Mouse (Mus musculus) limb, embryonic 11.5 days (tissue): ENCODE measurements around the gene Klf15. TPM values are rescaled to one million over a fixed set of nuclear protein-coding genes. Genes with fewer than 3 reads are reported as not detected.

ENCODE experiments used
- ATAC-seq: fragments of 200-750 bp; cut with Nextera tagmentation; 2 replicates; pipeline ENCODE4 v1.8.0; 2017; ENCODE audit warnings: low read depth; ENCODE audit not compliant: insufficient number of reproducible peaks, low FRiP score, low TSS enrichment
- DNase-seq: peaks from one replicate; pipeline ENCODE4 v3.0.0-alpha.2; 2015; ENCODE audit warnings: low spot score
- H3K27ac ChIP-seq: fragments of 300-500 bp; sonication (generic); replicated peaks from 2 replicates; pipeline ENCODE4 v1.5.1; 2014; ENCODE audit warnings: low read depth, mild to moderate bottlenecking, low read length
- H3K27me3 ChIP-seq: fragments of 300-500 bp; sonication (generic); 2 replicates; pipeline ENCODE4 v1.6.1; 2014; ENCODE audit warnings: mild to moderate bottlenecking, low read length, mixed read lengths; ENCODE audit not compliant: control insufficient read depth, insufficient read depth
- H3K36me3 ChIP-seq: fragments of 300-500 bp; sonication (generic); 2 replicates; pipeline ENCODE4 v1.6.1; 2014; ENCODE audit warnings: mild to moderate bottlenecking, low read length, moderate library complexity, mixed read lengths; ENCODE audit not compliant: control insufficient read depth, insufficient read depth
- H3K4me1 ChIP-seq: fragments of 300-500 bp; sonication (generic); 2 replicates; pipeline ENCODE4 v1.6.1; 2014; ENCODE audit warnings: low read length, mixed read lengths; ENCODE audit not compliant: control insufficient read depth, insufficient read depth
- H3K4me2 ChIP-seq: fragments of 300-500 bp; sonication (generic); 2 replicates; pipeline ENCODE4 v1.6.1; 2014; ENCODE audit warnings: low read depth, mild to moderate bottlenecking, moderate library complexity; ENCODE audit not compliant: severe bottlenecking
- H3K4me3 ChIP-seq: fragments of 300-500 bp; sonication (generic); 2 replicates; pipeline ENCODE4 v1.5.1; 2014; ENCODE audit warnings: low read depth, low read length
- H3K9ac ChIP-seq: fragments of 300-500 bp; sonication (generic); 2 replicates; pipeline ENCODE4 v1.6.1; 2014; ENCODE audit warnings: mild to moderate bottlenecking, low read length
- H3K9me3 ChIP-seq: fragments of 300-500 bp; sonication (generic); 2 replicates; pipeline ENCODE4 v1.6.1; 2016; ENCODE audit warnings: low read length; ENCODE audit not compliant: control insufficient read depth
- WGBS: fragments of 180-500 bp; shearing (Covaris S2); extraction: QIAGEN DNeasy Blood & Tissue Kit; methylation state at CpG from one replicate; pipeline ENCODE4 v1.1.7; 2014; 5-methylcytosine and 5-hydroxymethylcytosine counted together
- polyA plus RNA-seq: library from polyadenylated mRNA; unstranded; fragments of >200 nt; fragmentation: Nextera tagmentation; extraction: Ambion mirVana; gene quantifications from 2 replicates; pipeline ENCODE4 v1.2.1, GENCODE M21; 2014

The Klf15 gene
- polyA plus RNA-seq, 1 experiment from 2014 or later = 3.6 TPM

DNA sequence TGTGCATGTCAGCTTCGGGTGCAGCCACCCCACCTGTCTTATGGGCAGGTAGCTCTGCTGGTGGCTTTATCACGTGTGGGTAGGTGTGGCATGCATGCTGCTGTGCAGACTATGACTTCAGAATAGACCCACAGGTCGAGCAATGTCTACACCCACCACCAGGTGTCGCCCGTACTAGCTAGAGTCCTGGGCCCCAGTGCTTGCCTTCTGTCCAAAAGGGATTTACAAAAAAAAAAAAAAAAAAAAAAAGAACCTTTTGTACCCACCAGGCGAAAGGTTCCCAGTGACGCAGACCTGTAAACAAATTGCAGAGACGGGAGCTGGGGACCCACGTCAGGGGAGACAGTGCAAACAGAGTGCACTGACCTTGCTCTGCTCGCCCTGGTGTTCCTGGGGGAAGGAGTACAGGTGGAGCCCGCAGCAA is 27.2 kb upstream of the Klf15 start:
- Histone ChIP-seq H3K9me3 (no peaks in the 10 kb centered on the region), H3K4me1 (no peaks in the 10 kb centered on the region), H3K9ac (no peak overlapping the region), H3K27ac (no peak overlapping the region), H3K4me3 (no peak overlapping the region), H3K4me2 (no peak overlapping the region), H3K27me3 (no peaks in the 10 kb centered on the region), H3K36me3 (no peaks in the 10 kb centered on the region)
- DNase-seq (peak; percentile 87), ATAC-seq (peak; percentile 47; the same call in 1 of the 2 replicates)
- 22% methylated on average over 11 of the region's 11 CpGs for WGBS

DNA sequence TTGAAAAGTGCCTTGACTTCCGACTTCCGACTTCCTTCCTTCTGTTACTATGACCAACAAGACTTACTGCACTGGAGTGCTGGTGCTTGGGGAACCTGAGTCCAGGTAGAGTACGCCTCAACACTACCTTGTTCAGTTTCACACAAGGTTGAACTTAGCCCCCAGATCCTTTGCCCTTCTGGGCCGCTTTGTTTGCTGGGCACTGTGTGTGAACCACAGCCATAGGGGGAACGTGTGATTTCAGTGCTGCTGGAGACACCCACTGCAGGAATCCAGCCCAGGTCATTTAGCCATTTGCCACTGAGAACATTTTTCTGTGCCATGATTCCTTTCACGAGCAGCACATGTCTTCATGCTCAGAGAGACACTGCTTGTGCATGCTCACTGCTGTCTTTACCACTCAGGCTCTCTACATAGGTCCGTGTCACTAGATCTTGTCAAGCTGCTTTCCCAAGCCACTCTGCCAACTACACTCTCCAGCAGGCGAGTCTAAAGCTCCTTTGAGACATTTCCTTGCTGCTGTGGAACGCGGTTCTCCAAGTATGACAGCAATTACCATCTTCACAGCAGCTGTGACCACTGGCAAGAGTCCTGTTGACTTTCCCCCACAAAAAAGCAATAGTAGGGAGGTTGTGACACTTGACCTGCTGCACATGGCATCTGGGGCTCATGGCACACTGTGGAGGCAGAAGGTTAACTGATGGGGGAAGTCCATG is 26.0 kb upstream of the Klf15 start:
- 88% methylated on average over 10 of the region's 10 CpGs for WGBS
- no peaks in the 10 kb centered on the region for H3K36me3 ChIP-seq
- no peaks in the 10 kb centered on the region for H3K9me3 ChIP-seq
- no peak overlapping the region for H3K4me3 ChIP-seq
- H3K4me1 ChIP-seq = no peaks in the 10 kb centered on the region
- H3K27me3 ChIP-seq = no peaks in the 10 kb centered on the region
- H3K9ac ChIP-seq = no peak overlapping the region
- no peak for ATAC-seq
- H3K4me2 ChIP-seq = no peak overlapping the region
- no peak for DNase-seq
- H3K27ac ChIP-seq = no peak overlapping the region

DNA sequence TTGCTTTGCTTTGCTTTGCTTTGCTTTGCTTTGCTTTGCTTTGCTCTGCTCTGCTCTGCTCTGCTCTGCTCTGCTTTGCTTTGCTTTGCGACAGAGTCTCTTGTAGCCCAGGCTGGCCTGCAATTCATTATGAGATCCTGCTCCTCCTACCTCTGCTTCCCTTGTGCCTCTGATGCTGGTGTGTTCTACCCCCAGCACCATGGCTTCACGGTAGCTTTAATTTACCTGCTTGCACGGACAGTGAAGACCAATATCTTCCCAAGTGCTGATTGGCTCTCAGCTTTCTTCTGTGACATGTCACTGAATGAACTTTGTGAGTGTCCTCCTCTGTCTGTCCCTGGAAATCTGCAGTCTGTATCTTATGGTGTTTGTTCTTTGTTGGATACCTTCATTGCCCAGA is 25.3 kb upstream of the Klf15 start:
- H3K9ac ChIP-seq = no peak overlapping the region
- no peaks in the 10 kb centered on the region for H3K36me3 ChIP-seq
- H3K9me3 ChIP-seq = no peaks in the 10 kb centered on the region
- no peaks in the 10 kb centered on the region for H3K4me1 ChIP-seq
- DNase-seq (no peak), ATAC-seq (no peak)
- no peaks in the 10 kb centered on the region for H3K27me3 ChIP-seq
- H3K4me3 ChIP-seq = no peak overlapping the region
- no peak overlapping the region for H3K4me2 ChIP-seq
- 80% methylated on average over 3 of the region's 3 CpGs for WGBS
- no peak overlapping the region for H3K27ac ChIP-seq

DNA sequence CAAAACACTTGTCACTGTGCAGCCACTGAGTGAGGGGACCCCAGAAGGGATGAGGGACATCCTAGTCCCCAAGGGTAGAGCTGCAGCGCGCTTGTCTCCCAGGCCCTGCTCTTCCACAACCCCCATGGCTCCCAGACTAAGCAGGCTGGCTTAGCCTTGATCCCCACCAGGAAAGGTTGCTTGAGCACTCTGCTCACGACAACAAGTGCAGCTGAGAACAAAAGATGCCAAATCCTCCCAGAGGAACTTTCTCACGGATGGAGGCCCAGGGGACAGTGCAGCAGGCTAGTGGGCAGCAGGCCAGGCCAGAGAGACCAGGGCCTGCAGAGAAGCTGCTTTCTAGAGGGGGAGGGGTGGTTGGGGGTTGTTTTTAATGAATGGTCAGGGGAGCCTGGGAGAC is 15.5 kb upstream of the Klf15 start:
- H3K4me1 ChIP-seq = no peaks in the 10 kb centered on the region
- no peak overlapping the region for H3K4me2 ChIP-seq
- ATAC-seq = no peak
- no peak overlapping the region for H3K9ac ChIP-seq
- H3K36me3 ChIP-seq = no peaks in the 10 kb centered on the region
- H3K9me3 ChIP-seq = no peaks in the 10 kb centered on the region
- H3K4me3 ChIP-seq = no peak overlapping the region
- WGBS = 50% methylated on average over 4 of the region's 4 CpGs
- H3K27me3 ChIP-seq = no peaks in the 10 kb centered on the region
- H3K27ac ChIP-seq = no peak overlapping the region
- DNase-seq = no peak

DNA sequence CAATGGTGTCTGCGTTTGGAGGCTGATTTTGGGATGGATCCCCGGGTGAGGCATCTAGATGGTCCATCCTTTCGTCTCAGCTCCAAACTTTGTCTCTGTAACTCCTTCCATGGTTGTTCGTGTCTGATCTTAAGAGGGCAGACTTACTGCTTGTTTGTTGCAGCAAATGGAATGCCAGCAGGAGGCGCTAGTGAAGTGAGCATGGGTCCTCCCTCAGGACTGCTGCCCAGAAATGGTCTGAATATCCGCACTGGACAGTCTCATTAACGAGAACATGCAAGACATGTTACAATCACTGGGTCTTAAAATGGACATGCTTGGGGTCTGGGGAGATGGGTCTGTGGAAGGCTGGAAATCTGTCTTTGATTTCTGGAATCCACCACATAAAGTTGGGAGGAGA is 12.2 kb upstream of the Klf15 start:
- Histone ChIP-seq H3K4me1 (no peaks in the 10 kb centered on the region), H3K4me3 (no peak overlapping the region), H3K36me3 (no peaks in the 10 kb centered on the region), H3K9me3 (no peaks in the 10 kb centered on the region), H3K27ac (no peak overlapping the region), H3K9ac (no peak overlapping the region), H3K4me2 (no peak overlapping the region), H3K27me3 (no peaks in the 10 kb centered on the region)
- WGBS = 30% methylated on average over 7 of the region's 7 CpGs
- ATAC-seq (no peak), DNase-seq (peak; percentile 83)

DNA sequence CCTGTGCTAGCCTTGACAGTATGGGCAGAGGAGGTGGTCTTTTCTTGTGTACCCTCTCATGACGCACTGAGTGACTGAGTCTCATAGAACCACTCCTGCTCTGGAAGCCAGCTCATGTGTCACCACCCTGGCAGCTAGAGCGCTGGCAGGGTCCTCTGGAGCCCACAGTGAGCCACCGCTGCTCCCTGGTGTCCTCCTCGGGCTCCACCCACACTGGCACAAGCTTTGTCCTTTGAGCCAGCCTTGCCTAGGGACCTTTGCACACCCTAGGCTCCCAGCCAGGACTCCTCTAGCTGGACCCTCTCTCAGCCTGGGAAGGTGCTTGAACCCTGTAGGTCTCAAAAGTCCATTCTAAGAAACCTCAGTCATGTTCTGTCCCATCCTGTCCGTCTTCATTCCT is 11.7 kb upstream of the Klf15 start:
- ATAC-seq = no peak

DNA sequence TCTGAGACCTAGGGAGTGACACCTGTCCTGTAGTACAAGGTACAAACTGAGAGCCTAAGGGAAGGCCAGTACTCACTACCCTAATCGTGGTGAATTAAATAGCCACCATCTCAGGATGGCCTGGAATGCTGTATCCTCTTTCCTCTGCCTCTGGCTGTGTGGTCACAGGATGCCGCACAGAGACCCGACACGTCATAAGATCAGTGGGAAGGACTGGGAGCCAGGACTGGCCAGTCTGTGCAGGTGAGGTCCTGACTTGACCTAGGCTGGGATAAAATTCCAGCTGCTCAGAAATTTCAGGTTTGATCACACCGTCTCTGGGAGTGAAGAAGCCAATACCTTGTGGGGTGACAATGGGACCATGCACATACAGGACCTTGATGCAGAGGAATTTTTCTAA is 10.9 kb upstream of the Klf15 start:
- no peaks in the 10 kb centered on the region for H3K4me1 ChIP-seq
- no peak for ATAC-seq
- no peaks in the 10 kb centered on the region for H3K27me3 ChIP-seq
- H3K4me2 ChIP-seq = no peak overlapping the region
- no peaks in the 10 kb centered on the region for H3K9me3 ChIP-seq
- no peaks in the 10 kb centered on the region for H3K36me3 ChIP-seq
- H3K4me3 ChIP-seq = no peak overlapping the region
- WGBS = 77% methylated on average over 5 of the region's 5 CpGs
- H3K27ac ChIP-seq = no peak overlapping the region
- no peak overlapping the region for H3K9ac ChIP-seq
- no peak for DNase-seq

More for the DNA sequence above, 11.7 kb upstream of the Klf15 start:
- no peak overlapping the region for H3K27ac ChIP-seq
- no peaks in the 10 kb centered on the region for H3K4me1 ChIP-seq
- no peak for DNase-seq
- no peaks in the 10 kb centered on the region for H3K36me3 ChIP-seq
- H3K4me3 ChIP-seq = no peak overlapping the region
- no peaks in the 10 kb centered on the region for H3K27me3 ChIP-seq
- no peak overlapping the region for H3K4me2 ChIP-seq
- no peaks in the 10 kb centered on the region for H3K9me3 ChIP-seq
- WGBS = 81% methylated on average over 5 of the region's 5 CpGs
- H3K9ac ChIP-seq = no peak overlapping the region

DNA sequence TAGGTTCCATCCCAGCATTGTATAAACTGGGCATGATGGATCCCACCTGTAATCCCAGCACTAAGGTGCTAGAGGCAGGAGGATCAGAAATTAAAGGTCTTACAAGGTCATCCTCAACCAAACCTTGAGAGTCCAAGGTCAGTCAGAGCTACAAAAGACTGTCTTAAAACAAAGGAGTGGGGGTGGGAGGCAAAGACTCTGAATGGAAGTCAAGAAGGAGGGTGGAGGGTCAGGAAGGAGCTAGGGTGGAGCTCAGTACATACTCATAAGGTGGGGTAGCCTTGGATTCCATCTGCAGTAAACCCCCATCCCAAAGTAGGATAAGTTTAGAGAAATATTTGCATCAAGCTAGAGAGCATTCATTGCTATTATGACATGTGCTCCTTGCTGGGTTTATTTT is 9.8 kb upstream of the Klf15 start:
- Histone ChIP-seq H3K36me3 (no peaks in the 10 kb centered on the region), H3K4me3 (no peak overlapping the region), H3K9me3 (no peaks in the 10 kb centered on the region), H3K27ac (no peak overlapping the region), H3K4me1 (no peaks in the 10 kb centered on the region), H3K9ac (no peak overlapping the region), H3K4me2 (no peak overlapping the region), H3K27me3 (no peaks in the 10 kb centered on the region)
- ATAC-seq (no peak), DNase-seq (no peak)

DNA sequence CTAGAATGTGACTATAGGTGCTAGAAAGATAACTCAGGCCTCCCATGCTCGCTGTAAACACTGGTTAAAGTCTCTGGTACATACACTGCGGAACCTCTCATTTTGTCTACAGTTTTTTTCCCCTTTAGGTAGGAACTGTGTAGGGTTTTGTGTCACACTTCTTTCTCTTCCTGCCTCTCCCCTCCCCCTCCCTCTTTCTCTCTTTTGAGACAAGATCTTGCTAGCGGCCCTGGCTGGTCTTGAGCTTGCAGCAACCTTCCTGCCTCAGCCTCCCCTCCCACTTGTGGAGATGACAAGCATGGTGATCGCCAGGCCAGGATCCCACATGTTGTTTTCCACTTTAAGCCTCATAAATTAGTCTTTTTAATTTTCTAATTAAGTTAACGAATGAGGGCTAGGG is 8.6 kb upstream of the Klf15 start:
- H3K27ac ChIP-seq = no peak overlapping the region
- 86% methylated on average over 5 of the region's 5 CpGs for whole genome bisulfite sequencing
- H3K4me3 ChIP-seq = no peak overlapping the region
- DNase-seq (no peak), ATAC-seq (no peak)
- no peaks in the 10 kb centered on the region for H3K27me3 ChIP-seq
- H3K9ac ChIP-seq = no peak overlapping the region
- H3K36me3 ChIP-seq = no peaks in the 10 kb centered on the region
- no peak overlapping the region for H3K4me2 ChIP-seq
- H3K4me1 ChIP-seq = no peaks in the 10 kb centered on the region
- no peaks in the 10 kb centered on the region for H3K9me3 ChIP-seq
